Mouse (Mus musculus): Measurements from ENCODE around the gene 4930556J24Rik. TPM values are rescaled to one million over a fixed set of nuclear protein-coding genes. Genes with fewer than 3 reads are reported as not detected.

4930556J24Rik gene
- polyA plus RNA-seq, 1 experiment from 2014 or later, result 0.25 TPM

- Histone ChIP-seq H3K4me3 (peak overlapping the region; percentile 62), H3K36me3 (peaks cover 2% of the 10 kb centered on the region; the same call in 1 of the 2 replicates), H3K27me3 (ENCODE audit: low read depth, poor library complexity, severe bottlenecking) (no peaks in the 10 kb centered on the region), H3K27ac (peak overlapping the region; percentile 75; the same call in 1 of the 2 replicates), H3K9me3 (replicated peaks) (no peaks in the 10 kb centered on the region), H3K4me1 (peaks cover 10% of the 10 kb centered on the region)
- 35% methylated on average over 6 of the region's 6 CpGs for WGBS
- no peak for DNase-seq (ENCODE audit: low spot score)
Measured at GRCm38 (mm10) chr11:3930931-3931330, 45.6 kb downstream of the 4930556J24Rik start.

- WGBS, result 84% methylated on average over 4 of the region's 4 CpGs
- H3K9me3 ChIP-seq (replicated peaks), result no peaks in the 10 kb centered on the region
- no peaks in the 10 kb centered on the region for H3K27me3 ChIP-seq (ENCODE audit: low read depth, poor library complexity, severe bottlenecking)
- H3K27ac ChIP-seq, result no peak overlapping the region
- H3K4me3 ChIP-seq, result no peak overlapping the region
- peaks cover 4% of the 10 kb centered on the region; the same call in 1 of the 2 replicates for H3K36me3 ChIP-seq
- DNase-seq (ENCODE audit: low spot score), result peak; percentile 24
- H3K4me1 ChIP-seq, result peaks cover 10% of the 10 kb centered on the region
Measured at GRCm38 (mm10) chr11:3930019-3930418, 46.6 kb downstream of the 4930556J24Rik start.

GRCm38 (mm10) chr11:3925916-3926315, 50.7 kb downstream of the 4930556J24Rik start:
- Histone ChIP-seq H3K36me3 (peaks cover 31% of the 10 kb centered on the region), H3K4me1 (peaks cover 1% of the 10 kb centered on the region; the same call in 1 of the 2 replicates), H3K9me3 (replicated peaks) (no peaks in the 10 kb centered on the region), H3K27me3 (ENCODE audit: low read depth, poor library complexity, severe bottlenecking) (no peaks in the 10 kb centered on the region), H3K4me3 (no peak overlapping the region), H3K27ac (no peak overlapping the region)
- no peak for DNase-seq (ENCODE audit: low spot score)
- 93% methylated on average over 10 of the region's 10 CpGs for WGBS

- WGBS, result 97% methylated on average over 6 of the region's 6 CpGs
- H3K4me3 ChIP-seq, result no peak overlapping the region
- peaks cover 31% of the 10 kb centered on the region for H3K36me3 ChIP-seq
- H3K27me3 ChIP-seq (ENCODE audit: low read depth, poor library complexity, severe bottlenecking), result no peaks in the 10 kb centered on the region
- no peak overlapping the region for H3K27ac ChIP-seq
- no peak for DNase-seq (ENCODE audit: low spot score)
- H3K9me3 ChIP-seq (replicated peaks), result no peaks in the 10 kb centered on the region
- H3K4me1 ChIP-seq, result no peaks in the 10 kb centered on the region
Measured at GRCm38 (mm10) chr11:3922731-3923130, 53.8 kb downstream of the 4930556J24Rik start.

GRCm38 (mm10) chr11:3922115-3922514, 54.5 kb downstream of the 4930556J24Rik start:
- no peaks in the 10 kb centered on the region for H3K27me3 ChIP-seq (ENCODE audit: low read depth, poor library complexity, severe bottlenecking)
- H3K27ac ChIP-seq, result no peak overlapping the region
- no peaks in the 10 kb centered on the region for H3K4me1 ChIP-seq
- peaks cover 31% of the 10 kb centered on the region for H3K36me3 ChIP-seq
- DNase-seq (ENCODE audit: low spot score), result no peak
- no peaks in the 10 kb centered on the region for H3K9me3 ChIP-seq (replicated peaks)
- H3K4me3 ChIP-seq, result no peak overlapping the region
- 97% methylated on average over 9 of the region's 9 CpGs for WGBS

- H3K27me3 ChIP-seq (ENCODE audit: low read depth, poor library complexity, severe bottlenecking), result no peaks in the 10 kb centered on the region
Measured at GRCm38 (mm10) chr11:3921281-3921850, 55.2 kb downstream of the 4930556J24Rik start.

GRCm38 (mm10) chr11:3920476-3920875, 56.1 kb downstream of the 4930556J24Rik start:
- Histone ChIP-seq H3K9me3 (replicated peaks) (no peaks in the 10 kb centered on the region), H3K4me1 (no peaks in the 10 kb centered on the region), H3K27me3 (ENCODE audit: low read depth, poor library complexity, severe bottlenecking) (no peaks in the 10 kb centered on the region), H3K27ac (no peak overlapping the region), H3K4me3 (no peak overlapping the region), H3K36me3 (peaks cover 27% of the 10 kb centered on the region)
- DNase-seq (ENCODE audit: low spot score), result no peak
- WGBS, result 86% methylated on average over 7 of the region's 7 CpGs

More at GRCm38 (mm10) chr11:3921281-3921850, 55.2 kb downstream of the 4930556J24Rik start:
- peaks cover 31% of the 10 kb centered on the region for H3K36me3 ChIP-seq
- 35% methylated on average over 8 of the region's 8 CpGs for WGBS
- H3K4me3 ChIP-seq, result no peak overlapping the region
- H3K27ac ChIP-seq, result no peak overlapping the region
- no peaks in the 10 kb centered on the region for H3K9me3 ChIP-seq (replicated peaks)
- DNase-seq (ENCODE audit: low spot score), result peak; percentile 58
- H3K4me1 ChIP-seq, result no peaks in the 10 kb centered on the region

GRCm38 (mm10) chr11:3918738-3919137, 57.8 kb downstream of the 4930556J24Rik start:
- DNase-seq (ENCODE audit: low spot score), result no peak
- WGBS, result 69% methylated on average over 1 of the region's 1 CpGs
- no peak overlapping the region for H3K27ac ChIP-seq
- H3K27me3 ChIP-seq (ENCODE audit: low read depth, poor library complexity, severe bottlenecking), result no peaks in the 10 kb centered on the region
- H3K4me1 ChIP-seq, result peaks cover 8% of the 10 kb centered on the region
- no peak overlapping the region for H3K4me3 ChIP-seq
- H3K9me3 ChIP-seq (replicated peaks), result no peaks in the 10 kb centered on the region
- H3K36me3 ChIP-seq, result peaks cover 17% of the 10 kb centered on the region

GRCm38 (mm10) chr11:3914109-3914840, 62.3 kb downstream of the 4930556J24Rik start, which contains the start of gene Slc35e4:
TSS of gene Slc35e4 (minus strand) at chr11:3914664.
- peak; percentile 95 for DNase-seq (ENCODE audit: low spot score)
- Histone ChIP-seq H3K36me3 (no peaks in the 10 kb centered on the region), H3K27me3 (ENCODE audit: low read depth, poor library complexity, severe bottlenecking) (peaks cover 31% of the 10 kb centered on the region), H3K9me3 (replicated peaks) (no peaks in the 10 kb centered on the region), H3K27ac (peak within 1 kb of the TSS; percentile 72), H3K4me1 (peaks cover 33% of the 10 kb centered on the region), H3K4me3 (peak within 1 kb of the TSS; percentile 72)
- under 1% methylated on average over 28 of the region's 28 CpGs for WGBS

GRCm38 (mm10) chr11:3913316-3914108, 63.1 kb downstream of the 4930556J24Rik start:
- WGBS, result under 1% methylated on average over 65 of the region's 65 CpGs

GRCm38 (mm10) chr11:3912875-3913271, 63.7 kb downstream of the 4930556J24Rik start:
- Histone ChIP-seq H3K4me3 (peak overlapping the region; percentile 72), H3K36me3 (no peaks in the 10 kb centered on the region), H3K9me3 (replicated peaks) (no peaks in the 10 kb centered on the region), H3K27ac (peak overlapping the region; percentile 72), H3K4me1 (peaks cover 33% of the 10 kb centered on the region), H3K27me3 (ENCODE audit: low read depth, poor library complexity, severe bottlenecking) (peaks cover 31% of the 10 kb centered on the region)
- 2% methylated on average over 16 of the region's 16 CpGs for WGBS
- DNase-seq (ENCODE audit: low spot score), result peak; percentile 63

More at GRCm38 (mm10) chr11:3913316-3914108, 63.1 kb downstream of the 4930556J24Rik start:
- Histone ChIP-seq H3K4me3 (peak overlapping the region; percentile 72), H3K27ac (peak overlapping the region; percentile 72), H3K27me3 (ENCODE audit: low read depth, poor library complexity, severe bottlenecking) (peaks cover 31% of the 10 kb centered on the region), H3K9me3 (replicated peaks) (no peaks in the 10 kb centered on the region), H3K36me3 (no peaks in the 10 kb centered on the region), H3K4me1 (peaks cover 33% of the 10 kb centered on the region)
- DNase-seq (ENCODE audit: low spot score), result peak; percentile 87

- Histone ChIP-seq H3K4me3 (peak overlapping the region; percentile 72), H3K27ac (peak overlapping the region; percentile 72), H3K27me3 (ENCODE audit: low read depth, poor library complexity, severe bottlenecking) (peaks cover 31% of the 10 kb centered on the region), H3K9me3 (replicated peaks) (no peaks in the 10 kb centered on the region), H3K4me1 (peaks cover 33% of the 10 kb centered on the region), H3K36me3 (no peaks in the 10 kb centered on the region)
- WGBS, result 30% methylated on average over 19 of the region's 19 CpGs
- no peak for DNase-seq (ENCODE audit: low spot score)
Measured at GRCm38 (mm10) chr11:3912100-3912874, 64.3 kb downstream of the 4930556J24Rik start.
